Mouse (Mus musculus): ENCODE data around the gene Hoxa7.

DNA sequence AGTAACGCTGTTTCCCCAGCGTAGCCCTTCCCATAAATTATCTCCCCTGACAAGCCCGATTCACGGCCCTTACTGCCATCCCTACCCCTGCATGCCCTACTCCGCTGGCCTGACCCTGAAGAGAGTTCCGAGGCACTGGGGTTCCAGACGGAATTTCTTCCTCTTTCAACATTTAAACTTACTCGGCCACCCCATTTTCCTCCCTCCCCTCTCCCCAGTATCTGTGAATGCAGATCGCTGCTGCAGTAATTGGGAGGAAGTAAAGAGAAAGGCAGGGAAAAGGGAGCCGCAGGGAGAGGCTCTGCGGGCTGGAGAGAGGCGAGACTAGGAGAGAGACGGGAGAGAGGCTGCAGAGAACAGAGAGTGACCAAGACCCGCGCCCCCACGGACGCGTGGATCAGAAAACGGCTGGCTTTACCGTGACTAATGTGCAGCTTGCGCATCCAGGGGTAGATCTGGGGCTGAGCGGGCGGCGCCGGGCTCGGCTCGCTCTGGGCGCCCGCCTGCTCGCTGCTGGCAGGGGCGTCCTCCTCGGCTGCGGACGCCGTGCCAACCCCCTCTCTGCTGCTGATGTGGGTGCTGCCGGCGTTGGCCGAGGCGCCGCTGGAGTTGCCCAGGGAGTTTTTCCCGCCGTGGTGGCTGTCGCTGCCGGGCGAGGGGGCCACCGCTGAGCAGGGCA lies 18.1 kb downstream of the Hoxa7 start:
- TF ChIP-seq UBTF (IDR thresholded peaks at IDR 0.05; ENCODE audit: borderline replicate concordance, insufficient read depth, low read depth, low read length) (no peak), CTCF (IDR thresholded peaks at IDR 0.05 in 2 of 3, conservative IDR thresholded peaks at IDR 0.05 in 1 of 3; ENCODE audit: control insufficient read depth in 1 of 3, insufficient read depth in 1 of 3, low read depth in 2 of 3, low read length in 3 of 3, poor library complexity in 1 of 3, severe bottlenecking in 1 of 3) (no peak), EP300 (IDR thresholded peaks at IDR 0.05; ENCODE audit: low read depth in 1 of 2, low read length in 2 of 2) (no peak), MAX (IDR thresholded peaks at IDR 0.05; ENCODE audit: low read length) (no peak), POLR2A (IDR thresholded peaks at IDR 0.05; ENCODE audit: control insufficient read depth in 1 of 2, insufficient read depth in 1 of 2, low read depth in 1 of 2, low read length in 2 of 2, poor library complexity in 1 of 2) (no peak), POLR2AphosphoS2 (IDR thresholded peaks at IDR 0.05; ENCODE audit: low read length) (no peak), MEF2A (IDR thresholded peaks at IDR 0.05; ENCODE audit: extremely low read depth, insufficient replicate concordance, low read depth, low read length, poor library complexity, severe bottlenecking) (no peak)
